Mouse (Mus musculus) lung, postnatal 10 days (tissue): Measurements from ENCODE around the gene Ticam1.

Experiments
- DNase-seq: peaks from one replicate; pipeline ENCODE4 v3.0.0; 2021

The Ticam1 gene

GRCm38 (mm10) chr17:56290388-56291170, 14.0 kb upstream of the Ticam1 start:
- DNase-seq, result peak; percentile 98

- peak; percentile 87 for DNase-seq
These were observed 13.1 kb upstream of the Ticam1 start for GRCm38 (mm10) chr17:56289371-56290331.

- no peak for DNase-seq
These were observed 12.3 kb upstream of the Ticam1 start for GRCm38 (mm10) chr17:56288866-56289265.

- peak; percentile 67 for DNase-seq
These were observed 11.2 kb upstream of the Ticam1 start for GRCm38 (mm10) chr17:56287830-56288229.

- no peak for DNase-seq
These were observed 9.4 kb upstream of the Ticam1 start for GRCm38 (mm10) chr17:56285995-56286394.

GRCm38 (mm10) chr17:56283316-56283715, 6.7 kb upstream of the Ticam1 start:
- DNase-seq, result no peak

GRCm38 (mm10) chr17:56282802-56283201, 6.2 kb upstream of the Ticam1 start:
- no peak for DNase-seq

GRCm38 (mm10) chr17:56281193-56281592, 4.6 kb upstream of the Ticam1 start:
- DNase-seq, result no peak

- no peak for DNase-seq
These were observed 3.0 kb upstream of the Ticam1 start for GRCm38 (mm10) chr17:56279481-56280155.

- DNase-seq, result no peak
These were observed 1.8 kb upstream of the Ticam1 start for GRCm38 (mm10) chr17:56278340-56278739.

- DNase-seq, result no peak
These were observed 944 bp upstream of the Ticam1 start for GRCm38 (mm10) chr17:56277567-56277893.

- DNase-seq, result no peak
These were observed 625 bp downstream of the Ticam1 start for GRCm38 (mm10) chr17:56275842-56276480.

GRCm38 (mm10) chr17:56273986-56274385, 2.6 kb downstream of the Ticam1 start:
- DNase-seq, result no peak

GRCm38 (mm10) chr17:56273482-56273881, 3.1 kb downstream of the Ticam1 start:
- no peak for DNase-seq

- peak; percentile 67 for DNase-seq
These were observed 3.9 kb downstream of the Ticam1 start for GRCm38 (mm10) chr17:56272644-56273043.

GRCm38 (mm10) chr17:56271609-56272253, 4.9 kb downstream of the Ticam1 start:
- no peak for DNase-seq

- no peak for DNase-seq
These were observed 6.8 kb downstream of the Ticam1 start for GRCm38 (mm10) chr17:56269741-56270140.

GRCm38 (mm10) chr17:56269153-56269630, 7.4 kb downstream of the Ticam1 start:
- peak; percentile 88 for DNase-seq

- DNase-seq, result no peak
These were observed 10.3 kb downstream of the Ticam1 start for GRCm38 (mm10) chr17:56266271-56266670.

- DNase-seq, result no peak
These were observed 10.7 kb downstream of the Ticam1 start for GRCm38 (mm10) chr17:56265869-56266268.

- no peak for DNase-seq
These were observed 11.6 kb downstream of the Ticam1 start for GRCm38 (mm10) chr17:56265011-56265410.

GRCm38 (mm10) chr17:56264020-56264419, 12.6 kb downstream of the Ticam1 start:
- DNase-seq, result peak; percentile 88
